Mouse (Mus musculus) olfactory bulb, adult 2 months (tissue): ENCODE data around the gene 2310057M21Rik. TPM values are rescaled to one million over a fixed set of nuclear protein-coding genes. Genes with fewer than 3 reads are reported as not detected.

ENCODE experiments used
- H3K27ac ChIP-seq: fragments of 200-500 bp; 2 replicates; pipeline ENCODE4 v1.5.1; 2012; ENCODE audit warnings: low read depth, low read length; ENCODE audit not compliant: insufficient read depth
- H3K4me1 ChIP-seq: fragments of 200-500 bp; 2 replicates; pipeline ENCODE4 v1.6.1; 2012; ENCODE audit warnings: low read length; ENCODE audit not compliant: control insufficient read depth, insufficient read depth
- H3K4me3 ChIP-seq: fragments of 200-500 bp; 2 replicates; pipeline ENCODE4 v1.5.1; 2012; ENCODE audit warnings: mild to moderate bottlenecking, low read depth, low read length, moderate library complexity; ENCODE audit not compliant: insufficient read depth
- CTCF ChIP-seq: fragments of 200-500 bp; IDR thresholded peaks from 2 replicates; pipeline ENCODE4 v1.5.1; 2012; ENCODE audit warnings: low read depth, mild to moderate bottlenecking, low read length, moderate library complexity; ENCODE audit not compliant: insufficient read depth
- POLR2A ChIP-seq: fragments of 200-500 bp; IDR thresholded peaks from 2 replicates; pipeline ENCODE4 v1.6.1; 2012; ENCODE audit warnings: mild to moderate bottlenecking, low read depth, low read length, moderate library complexity; ENCODE audit not compliant: insufficient read depth
- WGBS: fragments of 180-500 bp; shearing (Covaris S2); methylation state at CpG from one replicate; pipeline ENCODE4 v1.1.7; 2018; 5-methylcytosine and 5-hydroxymethylcytosine counted together
- polyA plus RNA-seq: library from polyadenylated mRNA; stranded (reverse); fragments of >200 nt; gene quantifications from 2 replicates; pipeline ENCODE4 v1.2.4, GENCODE M21; 2012; ENCODE audit warnings: low replicate concordance; ENCODE audit not compliant: missing spikeins, insufficient read depth, insufficient read length

Gene 2310057M21Rik
- polyA plus RNA-seq, 1 experiment = not detected

- TF ChIP-seq CTCF (no peak), POLR2A (no peak)
- whole genome bisulfite sequencing = 94% methylated on average over 5 of the region's 5 CpGs
- Histone ChIP-seq H3K4me3 (no peak within 1 kb of the TSS), H3K27ac (no peak within 1 kb of the TSS), H3K4me1 (no peaks in the 10 kb centered on the region)
Observed at GRCm38 (mm10) chr7:131329416-131329815, 33.1 kb downstream of the 2310057M21Rik start, which contains the start of gene Fam24b. TSS of gene Fam24b (minus strand) at chr7:131329516.

GRCm38 (mm10) chr7:131327054-131327453, 35.5 kb downstream of the 2310057M21Rik start:
- no peak overlapping the region for H3K27ac ChIP-seq
- H3K4me1 ChIP-seq = no peaks in the 10 kb centered on the region
- 93% methylated on average over 5 of the region's 5 CpGs for WGBS
- TF ChIP-seq CTCF (no peak), POLR2A (no peak)
- no peak overlapping the region for H3K4me3 ChIP-seq

GRCm38 (mm10) chr7:131322192-131322591, 40.4 kb downstream of the 2310057M21Rik start, which contains the start of gene Cuzd1:
TSS of gene Cuzd1 (minus strand) at chr7:131322292.
- no peak for TF ChIP-seq CTCF
- Histone ChIP-seq H3K4me3 (no peak within 1 kb of the TSS), H3K4me1 (0 out of 2 replicates have a peak, but pooled peaks cover 2% of the 10 kb centered on the region), H3K27ac (no peak within 1 kb of the TSS)
- WGBS = 69% methylated on average over 2 of the region's 2 CpGs

GRCm38 (mm10) chr7:131318340-131318739, 44.2 kb downstream of the 2310057M21Rik start:
- TF ChIP-seq CTCF (no peak), POLR2A (no peak)
- no peak overlapping the region for H3K27ac ChIP-seq
- H3K4me1 ChIP-seq = 0 out of 2 replicates have a peak, but pooled peaks cover 2% of the 10 kb centered on the region
- WGBS = 53% methylated on average over 6 of the region's 7 CpGs
- no peak overlapping the region for H3K4me3 ChIP-seq

GRCm38 (mm10) chr7:131317587-131317986, 45.0 kb downstream of the 2310057M21Rik start:
- H3K27ac ChIP-seq = no peak overlapping the region
- 85% methylated on average over 12 of the region's 12 CpGs for WGBS
- H3K4me3 ChIP-seq = no peak overlapping the region
- no peak for TF ChIP-seq CTCF
- TF ChIP-seq POLR2A = no peak
- H3K4me1 ChIP-seq = 0 out of 2 replicates have a peak, but pooled peaks cover 2% of the 10 kb centered on the region

GRCm38 (mm10) chr7:131314493-131314892, 48.1 kb downstream of the 2310057M21Rik start:
- Histone ChIP-seq H3K4me3 (no peak overlapping the region), H3K4me1 (0 out of 2 replicates have a peak, but pooled peaks cover 2% of the 10 kb centered on the region), H3K27ac (no peak overlapping the region)
- TF ChIP-seq POLR2A (no peak), CTCF (no peak)
- 87% methylated on average over 7 of the region's 7 CpGs for WGBS

- no peak overlapping the region for H3K27ac ChIP-seq
- 84% methylated on average over 5 of the region's 5 CpGs for WGBS
- H3K4me3 ChIP-seq = no peak overlapping the region
- no peaks in the 10 kb centered on the region for H3K4me1 ChIP-seq
- TF ChIP-seq CTCF = no peak
- TF ChIP-seq POLR2A = no peak
Observed at GRCm38 (mm10) chr7:131306733-131307132, 55.8 kb downstream of the 2310057M21Rik start.

GRCm38 (mm10) chr7:131303340-131303739, 59.2 kb downstream of the 2310057M21Rik start:
- Histone ChIP-seq H3K4me3 (no peak overlapping the region), H3K4me1 (no peaks in the 10 kb centered on the region), H3K27ac (no peak overlapping the region)
- WGBS = 77% methylated on average over 8 of the region's 8 CpGs
- TF ChIP-seq POLR2A (no peak), CTCF (no peak)

GRCm38 (mm10) chr7:131297151-131297550, 65.4 kb downstream of the 2310057M21Rik start:
- WGBS = 78% methylated on average over 8 of the region's 8 CpGs
- H3K27ac ChIP-seq = no peak overlapping the region
- H3K4me1 ChIP-seq = no peaks in the 10 kb centered on the region
- H3K4me3 ChIP-seq = no peak overlapping the region
- TF ChIP-seq POLR2A = no peak

Other genes starting within 250 kb of the 2310057M21Rik start
- gene 4933402N03Rik, start 216.4 kb downstream of the 2310057M21Rik start, polyA plus RNA-seq = not detected in 2 replicates
- not detected in 2 replicates for gene 5430419D17Rik, start 188.4 kb downstream of the 2310057M21Rik start, polyA plus RNA-seq
- not detected in 2 replicates for gene Cuzd1, start 40.5 kb downstream of the 2310057M21Rik start, polyA plus RNA-seq
- gene Fam24b, start 33.2 kb downstream of the 2310057M21Rik start, polyA plus RNA-seq = not detected in 2 replicates
- gene Fam24a, start 28.9 kb downstream of the 2310057M21Rik start, polyA plus RNA-seq = not detected in 2 replicates
- not detected in 2 replicates for gene Pstk, start 8.4 kb upstream of the 2310057M21Rik start, polyA plus RNA-seq
- not detected in 2 replicates for gene Ikzf5, start 47.8 kb upstream of the 2310057M21Rik start, polyA plus RNA-seq
- not detected in 2 replicates for gene Acadsb, start 47.8 kb upstream of the 2310057M21Rik start, polyA plus RNA-seq
- gene Hmx3, start 180.1 kb upstream of the 2310057M21Rik start, polyA plus RNA-seq = not detected in 2 replicates
- not detected in 2 replicates for gene Hmx2, start 186.0 kb upstream of the 2310057M21Rik start, polyA plus RNA-seq
- not detected in 2 replicates for gene Bub3, start 197.5 kb upstream of the 2310057M21Rik start, polyA plus RNA-seq